Mouse (Mus musculus) G1E (cell line): ENCODE results near the gene Sipa1l3. TPM values are rescaled to one million over a fixed set of nuclear protein-coding genes. Genes with fewer than 3 reads are reported as not detected.

Experiments used
- ATAC-seq: 2 replicates; pipeline ENCODE4 v1.8.0; 2016; ENCODE audit warnings: mild to moderate bottlenecking; ENCODE audit not compliant: insufficient number of reproducible peaks, poor library complexity, low FRiP score, severe bottlenecking; ENCODE audit errors: extremely low read depth
- DNase-seq: peaks from one replicate; pipeline ENCODE4 v3.0.0; 2012; ENCODE audit warnings: low spot score
- H3K27me3 ChIP-seq: 2 replicates; pipeline ENCODE4 v1.6.1; 2012; ENCODE audit warnings: mild to moderate bottlenecking, low read length, inconsistent platforms; ENCODE audit not compliant: insufficient read depth
- H3K36me3 ChIP-seq: replicated peaks from 2 replicates; pipeline ENCODE3; 2012; ENCODE audit warnings: mild to moderate bottlenecking, inconsistent platforms
- H3K4me1 ChIP-seq: 2 replicates; pipeline ENCODE4 v1.6.1; 2012; ENCODE audit warnings: low read depth, low read length, inconsistent platforms, mixed read lengths; ENCODE audit not compliant: insufficient read depth
- H3K4me3 ChIP-seq: 2 replicates; pipeline ENCODE4 v1.5.1; 2012; ENCODE audit warnings: low read depth, mild to moderate bottlenecking, inconsistent platforms, low read length, moderate library complexity, mixed read lengths
- H3K9me3 ChIP-seq: replicated peaks from 2 replicates; pipeline ENCODE4 v1.6.1; 2012; ENCODE audit warnings: inconsistent platforms
- CTCF ChIP-seq: IDR thresholded peaks from 2 replicates; pipeline ENCODE4 v1.5.1; 2012; ENCODE audit warnings: low read depth, low read length, inconsistent platforms, mixed read lengths
- GATA1 ChIP-seq: IDR thresholded peaks from 2 replicates; pipeline ENCODE4 v1.6.1; 2012; ENCODE audit warnings: borderline replicate concordance, low read length, inconsistent platforms, mixed read lengths
- GATA2 ChIP-seq: IDR thresholded peaks from 2 replicates; pipeline ENCODE4 v1.6.1; 2012; ENCODE audit warnings: low read depth, low read length, inconsistent platforms, borderline replicate concordance
- POLR2AphosphoS5 ChIP-seq: IDR thresholded peaks from 2 replicates; pipeline ENCODE4 v1.6.1; 2012; ENCODE audit warnings: low read depth, low read length, inconsistent platforms; ENCODE audit not compliant: insufficient replicate concordance
- TAL1 ChIP-seq: conservative IDR thresholded peaks from 2 replicates; pipeline ENCODE4 v1.6.1; 2012; ENCODE audit warnings: low read depth, low read length, inconsistent platforms, mixed read lengths
- polyA plus RNA-seq: library from polyadenylated mRNA; stranded (reverse); fragments of >175 nt; gene quantifications from 2 replicates; pipeline ENCODE4 v1.2.3, GENCODE M21; 2012
- total RNA-seq, 2 experiments: library from RNA; stranded (forward) in 1 of 2; stranded (reverse) in 1 of 2; fragments of 200-1000 nt in 1 of 2; fragments of >200 nt in 1 of 2; fragmentation: Nextera tagmentation in 1 of 2; gene quantifications; 2 replicates each; pipeline ENCODE4 v1.2.3; 2014 to 2017

The Sipa1l3 gene
- total and polyA plus RNA-seq, 3 experiments, result 5.8 to 107 (median 49.6) TPM

DNA sequence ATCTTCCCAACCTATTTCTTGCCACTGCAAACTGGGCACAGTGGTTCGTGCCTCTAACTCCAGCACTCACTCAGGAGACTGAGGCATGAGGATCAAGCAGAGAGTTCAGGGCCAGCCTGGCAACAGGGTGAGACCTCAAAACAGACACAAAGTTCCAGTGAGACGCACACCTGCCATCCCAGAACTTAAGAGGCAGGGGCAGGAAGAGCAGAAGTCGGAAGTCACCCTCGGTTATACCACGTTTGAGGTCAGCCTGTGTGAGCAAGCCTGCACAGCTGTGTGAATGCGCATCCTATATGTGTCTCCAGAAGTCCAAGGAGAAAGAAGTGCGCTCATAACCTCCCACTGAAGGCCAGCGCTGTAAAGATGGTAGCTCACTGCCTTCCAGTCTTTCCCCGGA is 61.7 kb downstream of the Sipa1l3 start:
- DNase-seq (no peak), ATAC-seq (no peak)
- Histone ChIP-seq H3K9me3 (no peaks in the 10 kb centered on the region), H3K4me3 (no peak overlapping the region), H3K36me3 (peaks cover 57% of the 10 kb centered on the region), H3K4me1 (no peaks in the 10 kb centered on the region; the same call in 1 of the 2 replicates), H3K27me3 (no peaks in the 10 kb centered on the region)
- TF ChIP-seq POLR2AphosphoS5 (no peak), CTCF (no peak), TAL1 (no peak), GATA2 (no peak), GATA1 (no peak)

- ATAC-seq (no peak), DNase-seq (no peak)
- H3K9me3 ChIP-seq, result no peaks in the 10 kb centered on the region
- peaks cover 54% of the 10 kb centered on the region for H3K36me3 ChIP-seq
- no peaks in the 10 kb centered on the region; the same call in 1 of the 2 replicates for H3K4me1 ChIP-seq
- H3K27me3 ChIP-seq, result no peaks in the 10 kb centered on the region
- TF ChIP-seq GATA1 (no peak), TAL1 (no peak), GATA2 (no peak), POLR2AphosphoS5 (no peak)
- no peak overlapping the region for H3K4me3 ChIP-seq
Observed at GRCm38 (mm10) chr7:29455591-29455990, 62.9 kb downstream of the Sipa1l3 start.

DNA sequence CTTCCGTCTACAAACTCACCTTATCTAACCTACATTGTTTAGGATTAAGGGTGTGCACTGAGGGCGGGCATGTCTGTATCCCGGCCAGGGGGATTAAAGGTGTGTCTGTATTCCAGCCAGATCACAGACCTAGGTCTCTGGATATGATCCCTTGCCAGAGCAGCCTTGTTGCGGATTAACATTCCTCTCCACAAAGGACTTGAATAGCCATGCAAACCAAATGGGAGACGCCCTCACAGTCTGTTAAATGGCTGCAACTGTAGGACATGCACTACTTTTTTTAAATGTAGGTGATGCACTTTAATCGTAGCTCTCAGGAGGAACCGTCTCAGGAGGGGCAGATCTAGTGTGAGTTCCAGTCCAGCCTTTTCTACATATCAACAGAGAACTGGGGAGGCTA is 63.5 kb downstream of the Sipa1l3 start:
- no peak for DNase-seq
- ATAC-seq, result no peak
- Histone ChIP-seq H3K9me3 (no peaks in the 10 kb centered on the region), H3K4me3 (no peak overlapping the region), H3K36me3 (peaks cover 54% of the 10 kb centered on the region), H3K27me3 (no peaks in the 10 kb centered on the region), H3K4me1 (no peaks in the 10 kb centered on the region; the same call in 1 of the 2 replicates)
- TF ChIP-seq CTCF, result no peak

- ATAC-seq (no peak), DNase-seq (no peak)
- no peak overlapping the region for H3K4me3 ChIP-seq
- TF ChIP-seq GATA2 (no peak), TAL1 (no peak), POLR2AphosphoS5 (no peak), CTCF (no peak), GATA1 (no peak)
- H3K36me3 ChIP-seq, result peaks cover 41% of the 10 kb centered on the region
- no peaks in the 10 kb centered on the region; the same call in 1 of the 2 replicates for H3K27me3 ChIP-seq
- H3K4me1 ChIP-seq, result no peaks in the 10 kb centered on the region; the same call in 1 of the 2 replicates
- no peaks in the 10 kb centered on the region for H3K9me3 ChIP-seq
Observed at GRCm38 (mm10) chr7:29452991-29453741, 65.3 kb downstream of the Sipa1l3 start.

GRCm38 (mm10) chr7:29452381-29452780 is 66.1 kb downstream of the Sipa1l3 start:
- TF ChIP-seq POLR2AphosphoS5, result no peak
- no peak for TF ChIP-seq GATA2
- no peaks in the 10 kb centered on the region for H3K9me3 ChIP-seq
- no peaks in the 10 kb centered on the region; the same call in 1 of the 2 replicates for H3K27me3 ChIP-seq
- no peak overlapping the region for H3K4me3 ChIP-seq
- peaks cover 2% of the 10 kb centered on the region; the same call in 1 of the 2 replicates for H3K4me1 ChIP-seq
- ATAC-seq (no peak), DNase-seq (no peak)
- H3K36me3 ChIP-seq, result peaks cover 39% of the 10 kb centered on the region

GRCm38 (mm10) chr7:29450175-29450574 is 68.3 kb downstream of the Sipa1l3 start:
- ATAC-seq, result no peak
- peaks cover 36% of the 10 kb centered on the region for H3K36me3 ChIP-seq
- H3K9me3 ChIP-seq, result no peaks in the 10 kb centered on the region
- no peak for TF ChIP-seq TAL1
- TF ChIP-seq GATA1, result no peak
- no peak for TF ChIP-seq CTCF
- DNase-seq, result no peak
- peaks cover 10% of the 10 kb centered on the region for H3K4me1 ChIP-seq
- H3K27me3 ChIP-seq, result no peaks in the 10 kb centered on the region; the same call in 1 of the 2 replicates
- no peak overlapping the region for H3K4me3 ChIP-seq

GRCm38 (mm10) chr7:29448830-29449229 is 69.6 kb downstream of the Sipa1l3 start:
- H3K4me3 ChIP-seq, result no peak overlapping the region
- H3K9me3 ChIP-seq, result no peaks in the 10 kb centered on the region
- no peak for DNase-seq
- no peak for TF ChIP-seq GATA2
- TF ChIP-seq GATA1, result no peak
- TF ChIP-seq CTCF, result no peak
- TF ChIP-seq TAL1, result no peak
- no peak for TF ChIP-seq POLR2AphosphoS5
- H3K36me3 ChIP-seq, result peaks cover 40% of the 10 kb centered on the region
- no peaks in the 10 kb centered on the region; the same call in 1 of the 2 replicates for H3K27me3 ChIP-seq
- H3K4me1 ChIP-seq, result peaks cover 10% of the 10 kb centered on the region
- ATAC-seq, result no peak
